Mouse (Mus musculus) right cerebral cortex, postnatal 14 days (tissue): Measurements from ENCODE around the gene Cep350.

Experiments used
- DNase-seq: peaks from one replicate; pipeline ENCODE4 v3.0.0; 2022

Cep350 gene

GRCm38 (mm10) chr1:155973068-155973718, at the start of gene Cep350:
Gene Cep350, minus strand, starts transcription at chr1:155973255.
- peak; percentile 96 for DNase-seq

DNA sequence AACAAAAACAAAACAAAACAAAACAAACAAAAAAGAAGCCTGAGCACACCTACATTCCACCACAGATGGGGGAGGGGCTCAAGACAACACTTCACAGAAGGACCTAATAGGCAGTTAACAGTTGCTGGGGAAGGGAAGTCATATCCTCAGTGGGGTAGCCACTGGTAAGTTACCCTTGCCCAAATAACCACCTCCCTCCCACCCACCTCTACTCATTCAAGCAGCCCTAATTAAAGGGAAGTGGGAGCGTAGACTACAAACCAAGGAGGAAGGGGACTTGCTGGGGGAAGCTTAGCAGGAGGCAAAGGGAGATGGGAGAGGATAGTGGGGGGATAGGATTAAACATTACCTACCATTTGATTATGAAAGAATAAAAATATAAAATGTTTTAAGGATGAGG, 47.3 kb upstream of the Cep350 start:
- no peak for DNase-seq

- no peak for DNase-seq
Observed at GRCm38 (mm10) chr1:156019800-156020199, 46.7 kb upstream of the Cep350 start.

GRCm38 (mm10) chr1:156009003-156009402, 35.9 kb upstream of the Cep350 start:
- no peak for DNase-seq

DNA sequence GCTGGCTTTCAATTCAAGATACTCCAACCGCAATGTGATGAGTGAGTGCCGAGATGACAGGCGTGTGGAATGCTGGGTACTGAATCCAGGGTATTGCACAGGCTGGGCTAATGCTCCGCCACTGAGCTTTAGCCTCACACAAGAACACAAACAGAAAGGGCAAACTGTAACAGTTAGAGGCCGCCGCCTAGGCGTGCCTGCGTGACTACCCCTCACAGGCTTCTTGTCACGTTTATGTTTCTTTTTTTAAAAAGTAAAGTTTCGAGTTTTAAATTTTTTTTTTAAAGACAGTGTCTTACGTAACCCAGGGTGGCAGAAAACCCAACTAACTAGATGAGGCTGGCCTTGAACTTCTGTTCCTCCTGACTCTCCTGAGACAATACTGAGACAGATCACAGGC, 32.9 kb upstream of the Cep350 start:
- DNase-seq, result no peak

DNA sequence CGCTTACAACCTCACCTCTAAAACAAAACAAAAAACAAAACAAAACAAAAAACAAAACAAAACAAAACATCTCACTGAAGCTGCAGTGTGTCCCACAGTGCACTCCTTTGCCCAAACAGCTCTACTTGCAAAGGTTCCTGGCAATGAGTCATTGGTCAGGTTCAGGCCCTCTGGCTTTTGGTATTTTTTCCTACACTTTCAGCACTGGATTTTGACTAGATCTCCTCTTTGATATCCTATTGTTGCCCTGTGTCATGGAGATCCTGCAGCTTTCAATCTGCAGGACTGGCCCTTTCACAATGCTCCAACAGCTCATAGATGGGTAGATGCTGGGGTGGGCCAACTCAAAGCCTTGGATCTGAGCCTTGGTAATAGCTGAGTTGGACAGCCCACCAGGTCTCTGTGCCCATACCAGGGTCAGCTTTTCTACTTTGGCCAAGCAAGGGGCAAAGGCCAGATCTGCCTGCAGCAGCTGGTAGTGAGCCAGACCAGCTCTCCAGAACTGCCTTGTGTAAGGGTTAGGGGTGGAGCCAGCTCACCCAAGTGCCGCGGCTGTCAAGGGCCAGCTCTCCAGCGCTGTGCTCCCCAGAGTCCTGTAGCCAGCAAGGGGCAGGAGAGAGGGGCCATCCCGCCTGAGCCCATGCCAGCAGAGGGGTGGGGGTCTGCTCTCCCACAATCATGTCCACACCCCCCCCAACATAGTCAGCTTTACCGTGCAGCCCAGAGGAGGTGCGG, 30.3 kb upstream of the Cep350 start:
- no peak for DNase-seq

DNA sequence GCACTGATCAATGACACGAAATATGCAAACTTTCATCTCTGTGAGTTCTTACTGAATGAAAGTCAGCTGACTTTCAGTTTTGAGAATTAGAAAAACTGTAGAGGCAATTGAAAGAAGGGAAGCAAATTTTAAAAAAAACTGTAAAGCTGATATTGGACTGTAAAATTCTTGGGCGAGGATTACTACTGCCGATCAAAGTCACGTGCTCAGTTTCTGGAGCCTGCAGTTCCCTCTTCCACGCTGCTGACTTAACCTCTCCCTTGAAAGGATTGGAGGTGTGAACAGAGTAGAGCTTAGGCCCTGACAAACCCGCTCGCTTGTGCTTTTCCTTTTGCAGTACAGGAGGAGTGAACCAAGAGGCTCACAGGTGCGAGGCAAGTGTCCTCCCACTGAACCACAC, 29.3 kb upstream of the Cep350 start:
- DNase-seq, result no peak

DNA sequence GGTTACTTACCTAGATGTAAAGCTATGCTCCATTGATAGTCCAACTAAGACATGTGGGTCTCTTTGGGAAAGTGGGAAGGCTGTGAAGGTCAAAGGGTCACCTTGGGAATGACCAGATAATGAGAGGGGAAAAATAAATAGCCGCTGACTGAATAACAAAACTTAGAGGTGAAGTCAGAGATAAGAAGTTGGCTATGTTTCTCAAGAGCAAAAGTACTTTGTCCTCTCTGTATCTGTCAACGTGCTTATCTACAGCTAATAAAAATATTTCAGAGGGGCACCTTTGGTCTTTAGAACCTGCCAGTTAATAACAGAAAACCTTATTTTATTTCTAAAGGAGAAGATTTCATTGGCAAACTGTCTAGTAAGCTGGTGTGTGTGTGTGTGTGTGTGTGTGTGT, 22.6 kb upstream of the Cep350 start:
- DNase-seq, result no peak

DNA sequence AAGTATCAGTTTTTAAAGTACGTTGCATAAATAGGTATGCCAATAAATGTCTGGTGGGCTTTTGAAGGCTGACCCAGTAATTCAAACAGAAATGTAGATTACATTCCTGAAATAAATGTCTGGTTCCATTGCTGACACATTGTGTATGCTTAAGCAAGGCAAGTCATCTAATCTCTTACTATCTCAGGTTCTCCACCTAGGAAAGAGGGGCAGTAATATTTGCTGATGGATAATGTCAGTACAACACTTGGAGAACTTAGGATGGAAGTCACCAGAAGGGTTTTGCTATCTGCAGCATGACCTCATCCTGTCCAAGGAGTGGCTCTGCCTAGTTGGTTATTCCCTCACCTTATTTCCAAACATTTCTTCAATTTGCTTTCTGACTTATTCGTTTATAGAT, 21.5 kb upstream of the Cep350 start:
- DNase-seq, result no peak

- no peak for DNase-seq
Observed at GRCm38 (mm10) chr1:155990391-155990790, 17.3 kb upstream of the Cep350 start.

DNA sequence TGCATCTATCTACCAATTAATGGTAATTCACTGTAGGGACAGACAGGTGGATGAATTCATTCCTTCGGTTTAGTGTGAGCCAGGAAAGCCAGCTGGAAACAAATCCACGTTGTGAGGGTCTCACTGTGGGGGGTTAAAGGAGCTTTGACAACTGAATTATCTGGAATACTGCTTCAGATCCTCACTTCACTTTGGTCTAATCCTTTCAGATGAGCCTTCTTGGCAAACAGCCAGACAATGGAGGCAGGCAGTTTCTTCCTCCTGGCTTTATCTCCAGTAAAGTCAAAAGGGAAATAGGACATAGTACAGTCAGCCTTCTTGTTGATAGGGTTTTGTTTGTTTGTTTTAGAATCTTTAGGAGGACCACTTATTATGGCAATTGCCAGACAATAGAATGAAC, 16.3 kb upstream of the Cep350 start:
- DNase-seq, result no peak

DNA sequence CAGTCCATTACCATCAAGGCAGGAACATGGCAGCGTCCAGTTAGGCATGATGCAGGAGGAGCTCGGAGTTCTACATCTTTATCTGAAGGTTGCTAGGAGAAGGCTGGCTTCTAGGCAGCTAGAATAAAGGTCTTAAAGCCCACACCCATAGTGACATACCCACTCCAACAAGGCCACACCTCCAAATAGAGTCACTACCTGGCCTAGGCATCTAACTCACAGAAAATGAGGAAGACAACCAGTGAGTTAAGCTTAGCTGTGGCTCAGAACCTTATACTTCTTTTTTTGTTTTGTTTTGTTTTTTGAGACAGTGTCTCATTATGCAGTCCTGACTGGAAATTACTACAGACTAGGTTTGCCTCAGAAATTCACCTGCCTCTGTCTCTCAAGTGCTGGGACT, 14.6 kb upstream of the Cep350 start:
- no peak for DNase-seq

DNA sequence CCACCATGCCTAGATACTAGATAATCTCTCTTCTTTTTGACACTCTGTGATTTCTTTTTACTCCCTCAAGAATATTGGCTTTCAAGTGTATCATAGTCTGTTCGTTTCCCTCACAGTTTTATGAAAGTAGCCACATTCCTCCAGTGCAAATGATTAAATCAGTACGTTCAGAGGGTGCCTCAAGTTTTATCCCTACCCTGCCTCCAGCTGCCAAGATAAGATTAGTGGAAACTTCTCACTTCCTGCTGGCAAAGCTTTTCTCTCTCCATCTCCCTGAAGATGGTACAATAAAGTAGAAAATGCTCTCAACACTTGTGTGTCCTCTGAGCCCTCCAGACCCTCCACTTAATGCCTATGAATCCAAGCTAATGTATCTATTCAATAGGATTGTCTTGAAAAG, 1.9 kb upstream of the Cep350 start:
- no peak for DNase-seq

GRCm38 (mm10) chr1:155973719-155974379, 794 bp upstream of the Cep350 start:
- DNase-seq, result no peak

DNA sequence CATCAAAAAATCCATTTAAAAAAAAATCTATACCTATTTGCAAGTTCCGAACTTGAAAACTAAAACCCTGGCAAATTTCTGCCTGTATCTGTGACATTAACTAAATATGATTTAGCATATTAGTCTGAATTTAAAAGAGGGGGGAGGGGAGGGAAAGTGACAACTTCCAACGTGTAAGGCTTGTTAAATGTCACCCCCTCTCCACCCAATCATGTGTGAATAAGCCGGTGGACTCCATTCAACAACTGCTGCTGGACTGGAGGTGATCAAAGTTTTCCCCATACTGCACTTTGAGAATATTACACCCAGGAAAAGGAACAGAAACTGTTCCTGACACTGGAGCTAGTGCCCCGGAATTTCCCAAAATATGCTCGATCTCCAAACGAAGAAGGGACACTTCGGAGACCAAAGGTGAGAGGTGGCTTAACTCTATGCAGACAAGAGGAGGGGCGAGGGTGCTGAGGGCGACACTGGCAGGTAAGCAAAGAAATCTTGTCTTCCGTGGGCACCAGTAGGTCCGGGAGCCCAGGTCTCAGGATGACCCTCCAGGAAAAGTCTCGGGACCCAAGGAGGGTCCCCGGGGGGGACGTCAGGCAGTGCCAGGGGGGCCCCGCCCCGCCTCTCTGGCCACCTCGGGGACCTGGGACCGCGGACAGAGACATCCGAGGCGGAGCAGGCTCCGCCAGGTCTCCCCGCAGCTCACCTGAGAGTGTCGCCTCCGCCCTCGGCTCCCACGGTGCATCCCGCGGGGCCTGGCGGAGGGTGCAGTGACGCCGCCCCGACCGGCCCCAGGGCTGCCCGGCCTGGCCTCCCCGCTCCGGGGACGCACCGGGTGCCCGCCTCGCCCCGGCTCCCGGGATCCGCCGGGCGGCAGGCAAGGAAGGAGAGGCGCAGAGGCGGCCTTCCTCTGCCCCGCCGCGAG, 648 bp downstream of the Cep350 start:
- no peak for DNase-seq

DNA sequence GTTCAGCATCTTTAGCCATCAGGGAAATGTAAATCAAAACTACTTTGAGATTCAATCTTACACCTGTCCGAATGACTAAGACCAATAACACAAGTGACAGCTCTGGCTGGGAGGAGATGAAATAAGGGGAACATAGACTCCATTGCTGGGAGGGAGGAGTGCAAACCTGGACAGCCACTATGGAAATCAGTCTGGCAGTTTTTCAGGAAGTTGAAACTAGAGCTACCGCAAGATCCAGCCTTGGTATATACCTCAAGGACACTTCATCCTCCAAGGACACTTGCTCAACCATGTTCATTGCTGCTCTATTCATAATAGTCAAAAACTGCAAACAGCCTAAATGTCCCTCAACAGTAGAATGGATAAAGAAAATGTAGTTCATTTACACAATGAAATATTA, 23.9 kb downstream of the Cep350 start:
- no peak for DNase-seq

DNA sequence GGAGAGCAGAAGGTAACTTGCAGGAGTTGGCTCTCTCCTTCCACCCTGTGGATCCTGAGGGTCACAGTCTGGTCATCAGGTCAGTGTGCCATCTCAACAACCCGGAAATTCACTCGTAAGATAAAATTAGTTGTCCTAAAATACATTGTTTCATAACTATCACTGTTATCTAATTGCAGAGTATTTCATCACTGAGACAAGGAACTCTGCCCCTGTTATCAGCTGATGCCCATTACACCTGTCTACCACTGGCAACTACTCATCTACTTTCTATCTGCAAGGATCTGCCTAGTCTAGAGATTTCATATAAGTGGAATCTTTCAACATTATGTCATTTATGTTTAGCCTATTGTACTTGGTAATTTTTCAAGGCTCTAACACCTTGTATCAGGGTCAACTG, 28.7 kb downstream of the Cep350 start:
- no peak for DNase-seq

DNA sequence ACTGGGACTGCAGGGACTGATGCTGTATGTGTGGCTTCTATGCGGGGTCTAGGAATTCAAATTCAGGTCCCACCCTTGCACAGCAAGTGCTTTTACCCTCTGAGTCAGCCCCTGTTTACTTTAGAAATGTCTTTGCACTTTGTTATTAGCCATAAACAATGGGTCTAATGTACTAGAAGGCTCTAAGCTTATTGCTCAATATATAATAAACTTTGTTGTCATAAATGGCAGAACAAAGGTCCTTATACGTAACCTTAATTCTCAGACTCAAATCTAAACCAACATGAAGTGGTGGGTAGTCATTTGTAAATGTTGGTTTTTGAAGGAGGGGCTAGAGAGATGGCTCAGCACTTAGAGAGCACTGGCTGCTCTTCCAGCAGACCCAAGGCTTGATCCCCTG, 35.6 kb downstream of the Cep350 start:
- no peak for DNase-seq

GRCm38 (mm10) chr1:155934702-155935101, 38.4 kb downstream of the Cep350 start:
- DNase-seq, result no peak

- DNase-seq, result no peak
Observed at GRCm38 (mm10) chr1:155903561-155903960, 69.5 kb downstream of the Cep350 start.

- no peak for DNase-seq
Observed at GRCm38 (mm10) chr1:155901348-155901747, 71.7 kb downstream of the Cep350 start.

DNA sequence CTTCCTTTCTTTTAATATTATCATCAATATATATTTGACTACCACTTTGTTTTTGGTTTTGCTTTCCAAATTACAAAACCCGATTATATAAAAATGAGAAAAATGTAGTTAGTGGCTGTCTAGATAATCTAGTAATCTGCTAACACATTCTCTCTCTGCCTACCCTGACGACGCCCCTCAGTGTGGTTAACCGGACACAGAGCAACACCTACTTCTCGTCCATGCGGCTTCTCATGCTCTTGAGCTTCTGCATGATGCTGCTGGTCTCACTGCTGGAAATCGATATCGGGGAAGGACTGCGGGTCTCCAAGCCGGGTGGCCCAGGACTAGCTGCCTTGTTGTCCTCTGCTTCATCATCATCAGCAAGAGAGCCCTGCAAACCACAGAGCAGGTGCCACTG, 78.7 kb downstream of the Cep350 start:
- no peak for DNase-seq

DNA sequence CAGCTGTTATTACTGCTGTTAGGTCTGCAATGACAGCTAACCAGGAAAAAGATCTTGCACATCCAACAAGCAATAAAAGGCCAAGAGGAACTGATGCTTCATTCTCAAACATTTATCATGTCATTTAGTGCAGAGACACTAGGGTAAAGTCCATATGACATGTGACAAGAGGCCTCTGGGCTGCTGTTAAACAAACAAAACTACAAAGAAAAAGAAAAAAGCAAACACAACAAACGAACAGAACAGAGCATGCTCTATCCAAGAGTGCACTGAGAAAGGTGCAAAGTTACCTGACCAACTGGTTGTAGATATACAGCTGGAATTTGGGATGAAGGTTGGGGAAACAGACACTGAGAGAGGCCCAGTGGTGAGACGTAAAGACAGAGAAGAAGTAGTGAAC, 86.2 kb downstream of the Cep350 start:
- DNase-seq, result no peak
